Mouse (Mus musculus) ES-CJ7 (cell line): ENCODE measurements around the gene Tmem92.

Experiments
- DNase-seq: peaks from one replicate; pipeline ENCODE4 v3.0.0; 2011; ENCODE audit warnings: low read depth, low spot score

Gene Tmem92

GRCm38 (mm10) chr11:94729565-94729964 lies 52.9 kb downstream of the Tmem92 start:
- peak; percentile 66 for DNase-seq

- no peak for DNase-seq
Observed at GRCm38 (mm10) chr11:94728545-94728944, 54.0 kb downstream of the Tmem92 start.

- no peak for DNase-seq
Observed at GRCm38 (mm10) chr11:94727306-94727705, 55.2 kb downstream of the Tmem92 start.
